Mouse (Mus musculus) embryo, embryonic 11 days (tissue): Measurements from ENCODE around the gene Eya3.
"Not testable (repeated sequence)": the region's sequence is repeated elsewhere in the genome, so short reads cannot be mapped to it uniquely, and the experiment has no call there.

Experiments
- DNase-seq: peaks from one replicate; pipeline ENCODE4 v3.0.0-alpha.2; 2015

Gene Eya3

GRCm38 (mm10) chr4:132649271-132649999, 10.6 kb downstream of the Eya3 start:
- DNase-seq = no peak

- DNase-seq = peak; percentile 4
Observed at GRCm38 (mm10) chr4:132652842-132653241, 14.1 kb downstream of the Eya3 start.

GRCm38 (mm10) chr4:132653799-132654198, 15.0 kb downstream of the Eya3 start:
- DNase-seq = no peak

- no peak for DNase-seq
Observed at GRCm38 (mm10) chr4:132655290-132655689, 16.5 kb downstream of the Eya3 start.

- no peak for DNase-seq
Observed at GRCm38 (mm10) chr4:132659106-132659505, 20.3 kb downstream of the Eya3 start.

GRCm38 (mm10) chr4:132672697-132673096, 33.9 kb downstream of the Eya3 start:
- DNase-seq = no peak

- DNase-seq = peak; percentile 8
Observed at GRCm38 (mm10) chr4:132676771-132677539, 38.2 kb downstream of the Eya3 start.

GRCm38 (mm10) chr4:132689634-132690033, 50.8 kb downstream of the Eya3 start:
- no peak for DNase-seq

- DNase-seq = no peak
Observed at GRCm38 (mm10) chr4:132693366-132693765, 54.6 kb downstream of the Eya3 start.

GRCm38 (mm10) chr4:132702076-132702475, 63.3 kb downstream of the Eya3 start:
- DNase-seq = no peak

GRCm38 (mm10) chr4:132706885-132707284, 68.1 kb downstream of the Eya3 start:
- no peak for DNase-seq

- DNase-seq = no peak
Observed at GRCm38 (mm10) chr4:132713181-132713580, 74.4 kb downstream of the Eya3 start.

GRCm38 (mm10) chr4:132718251-132718650, 79.5 kb downstream of the Eya3 start:
- DNase-seq = no peak

GRCm38 (mm10) chr4:132728233-132728632, 89.4 kb downstream of the Eya3 start:
- DNase-seq = no peak

- DNase-seq = no peak
Observed at GRCm38 (mm10) chr4:132731616-132732015, 92.8 kb downstream of the Eya3 start.

- peak; percentile 94 for DNase-seq
Observed at GRCm38 (mm10) chr4:132732148-132732684, 93.4 kb downstream of the Eya3 start, which contains the start of gene Xkr8. Gene Xkr8, minus strand, starts transcription at chr4:132732546.

GRCm38 (mm10) chr4:132733071-132733770, 94.4 kb downstream of the Eya3 start:
- no peak for DNase-seq

- DNase-seq = no peak
Observed at GRCm38 (mm10) chr4:132734766-132735165, 96.0 kb downstream of the Eya3 start.

GRCm38 (mm10) chr4:132735389-132735788, 96.6 kb downstream of the Eya3 start:
- no peak for DNase-seq

GRCm38 (mm10) chr4:132735894-132736293, 97.1 kb downstream of the Eya3 start:
- no peak for DNase-seq

GRCm38 (mm10) chr4:132737154-132737553, 98.4 kb downstream of the Eya3 start:
- not testable (repeated sequence) for DNase-seq

GRCm38 (mm10) chr4:132741491-132741890, 102.7 kb downstream of the Eya3 start:
- no peak for DNase-seq
